Mouse (Mus musculus): ENCODE measurements around the gene Aup1.

Aup1 gene

GRCm38 (mm10) chr6:83031111-83031510 is 23.2 kb upstream of the Aup1 start:
- no peak for DNase-seq (ENCODE audit: low spot score in 2 of 2)

GRCm38 (mm10) chr6:83031921-83032590 is 22.3 kb upstream of the Aup1 start:
- no peak for DNase-seq (ENCODE audit: low spot score in 2 of 2)

- DNase-seq (ENCODE audit: low spot score in 2 of 2) = peak in 1 of 2 experiments; percentile 32
Observed at GRCm38 (mm10) chr6:83032769-83033191, 21.5 kb upstream of the Aup1 start.

DNA sequence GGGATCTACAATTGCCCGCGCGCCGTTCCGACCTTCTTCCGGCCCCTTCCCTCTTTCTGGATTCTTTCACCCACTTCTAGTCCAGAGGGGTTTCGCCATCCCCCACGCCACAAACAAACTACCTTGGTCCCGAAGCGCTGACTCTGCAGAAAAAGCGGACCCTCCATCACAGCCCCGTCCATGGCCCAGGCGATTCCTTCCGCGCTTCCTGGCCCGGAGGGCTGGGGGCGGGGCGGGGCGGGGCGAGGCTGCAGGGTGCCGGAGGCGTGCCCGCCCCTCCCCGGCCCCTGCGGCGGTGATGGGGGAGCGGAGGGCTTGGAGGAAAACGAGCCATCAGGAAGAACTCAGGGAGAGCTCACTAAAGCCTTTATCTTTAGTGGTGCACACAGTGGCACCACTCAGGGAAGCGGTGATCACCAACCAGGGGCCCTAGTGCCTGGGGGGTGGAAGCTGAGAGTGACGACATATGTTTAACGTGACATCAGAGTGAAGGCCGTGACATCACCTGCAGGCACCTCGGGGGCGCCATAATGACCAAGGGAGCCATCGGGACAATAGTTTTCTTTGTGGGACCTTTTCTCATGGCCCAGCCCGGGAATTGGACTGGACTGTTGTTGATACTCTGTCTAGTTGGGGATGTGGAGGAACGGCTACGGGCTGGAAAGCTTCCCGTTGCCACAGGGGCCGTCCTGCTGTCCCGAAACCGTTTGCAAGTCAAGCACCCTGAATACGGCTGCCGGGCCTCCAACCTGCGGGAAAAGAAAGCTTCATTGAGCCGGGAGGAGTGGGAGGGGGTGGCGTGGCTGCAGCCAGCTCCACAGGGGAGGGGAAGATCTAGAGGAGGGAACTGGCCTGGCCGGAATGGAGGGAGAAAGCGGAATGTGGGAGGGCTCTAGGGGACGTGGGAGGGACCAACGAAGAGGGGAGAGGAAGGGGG is 20.8 kb upstream of the Aup1 start, which contains the start of the genes Dok1 and Loxl3:
Gene Dok1 (minus strand): TSS at position 223 of the 937 bp plus-strand sequence.
Gene Loxl3 (plus strand): TSS at position 925 of the 937 bp plus-strand sequence.
- DNase-seq (ENCODE audit: low spot score in 2 of 2) = peak; percentile 60 to 71

- DNase-seq (ENCODE audit: low spot score in 2 of 2) = no peak
Observed at GRCm38 (mm10) chr6:83034463-83035055, 19.8 kb upstream of the Aup1 start.

DNA sequence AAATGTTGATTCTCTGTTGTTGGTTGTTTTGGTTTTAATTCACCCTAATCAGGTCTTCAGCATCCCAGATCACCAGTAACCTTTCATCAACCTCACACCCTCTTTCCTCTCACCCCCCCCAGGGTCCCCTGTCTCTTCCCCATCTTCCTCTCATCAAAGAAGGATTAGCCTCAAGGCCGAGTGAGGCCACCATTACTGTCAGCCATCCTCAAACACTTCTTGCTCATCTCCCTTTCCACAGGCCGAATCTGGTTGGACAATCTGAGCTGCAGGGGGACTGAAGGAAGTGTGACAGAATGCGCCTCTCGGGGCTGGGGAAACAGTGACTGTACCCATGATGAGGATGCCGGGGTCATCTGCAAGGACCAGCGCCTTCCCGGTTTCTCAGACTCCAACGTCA is 17.1 kb upstream of the Aup1 start:
- no peak for DNase-seq (ENCODE audit: low spot score in 2 of 2)

GRCm38 (mm10) chr6:83038496-83039012 is 15.8 kb upstream of the Aup1 start:
- DNase-seq (ENCODE audit: low spot score in 2 of 2) = peak; percentile 87 to 90

GRCm38 (mm10) chr6:83040601-83041000 is 13.7 kb upstream of the Aup1 start:
- DNase-seq (ENCODE audit: low spot score in 2 of 2) = no peak

DNA sequence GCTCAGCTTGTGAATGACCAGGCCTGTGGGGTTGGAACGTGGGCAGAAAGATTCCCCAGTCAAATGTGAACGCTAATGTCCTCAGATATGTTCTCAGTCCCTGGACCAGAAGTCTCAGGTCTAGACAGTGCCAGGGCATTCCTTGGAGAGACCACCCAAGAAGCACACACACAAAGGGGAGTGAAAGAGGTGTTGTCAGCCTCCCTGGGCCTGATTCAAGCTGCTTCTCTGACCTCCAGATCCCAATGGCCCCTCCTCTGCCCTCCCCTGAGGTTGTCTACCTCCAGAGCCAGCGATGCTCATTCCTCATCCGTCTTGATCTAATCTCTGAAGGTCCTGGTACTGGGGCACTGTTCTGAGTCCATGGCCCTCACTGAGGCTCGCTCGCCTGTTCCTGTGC is 10.8 kb upstream of the Aup1 start:
- no peak for DNase-seq (ENCODE audit: low spot score in 2 of 2)

DNA sequence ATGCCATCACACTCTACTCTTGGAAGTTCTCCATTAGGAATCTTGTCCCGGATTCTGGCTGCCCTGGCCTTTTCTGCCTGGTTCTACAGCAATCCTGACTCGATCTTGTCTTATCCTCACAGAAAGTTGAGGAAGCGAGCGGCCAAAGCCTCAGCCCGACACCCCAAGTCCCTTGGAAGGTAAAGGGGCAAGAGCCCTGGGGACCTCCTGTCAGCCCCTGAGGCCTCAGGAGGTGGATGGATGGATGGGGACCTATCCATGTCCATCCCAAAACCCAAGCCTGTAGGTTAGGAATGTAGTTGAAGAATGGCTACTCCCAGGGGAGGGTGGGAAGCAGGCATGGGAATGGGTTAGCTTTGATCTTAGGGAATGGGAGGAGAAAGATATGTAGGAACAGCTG is 10.3 kb upstream of the Aup1 start:
- no peak for DNase-seq (ENCODE audit: low spot score in 2 of 2)

- DNase-seq (ENCODE audit: low spot score in 2 of 2) = no peak
Observed at GRCm38 (mm10) chr6:83044742-83045141, 9.6 kb upstream of the Aup1 start.

- DNase-seq (ENCODE audit: low spot score in 2 of 2) = no peak
Observed at GRCm38 (mm10) chr6:83049367-83049766, 5.0 kb upstream of the Aup1 start.

DNA sequence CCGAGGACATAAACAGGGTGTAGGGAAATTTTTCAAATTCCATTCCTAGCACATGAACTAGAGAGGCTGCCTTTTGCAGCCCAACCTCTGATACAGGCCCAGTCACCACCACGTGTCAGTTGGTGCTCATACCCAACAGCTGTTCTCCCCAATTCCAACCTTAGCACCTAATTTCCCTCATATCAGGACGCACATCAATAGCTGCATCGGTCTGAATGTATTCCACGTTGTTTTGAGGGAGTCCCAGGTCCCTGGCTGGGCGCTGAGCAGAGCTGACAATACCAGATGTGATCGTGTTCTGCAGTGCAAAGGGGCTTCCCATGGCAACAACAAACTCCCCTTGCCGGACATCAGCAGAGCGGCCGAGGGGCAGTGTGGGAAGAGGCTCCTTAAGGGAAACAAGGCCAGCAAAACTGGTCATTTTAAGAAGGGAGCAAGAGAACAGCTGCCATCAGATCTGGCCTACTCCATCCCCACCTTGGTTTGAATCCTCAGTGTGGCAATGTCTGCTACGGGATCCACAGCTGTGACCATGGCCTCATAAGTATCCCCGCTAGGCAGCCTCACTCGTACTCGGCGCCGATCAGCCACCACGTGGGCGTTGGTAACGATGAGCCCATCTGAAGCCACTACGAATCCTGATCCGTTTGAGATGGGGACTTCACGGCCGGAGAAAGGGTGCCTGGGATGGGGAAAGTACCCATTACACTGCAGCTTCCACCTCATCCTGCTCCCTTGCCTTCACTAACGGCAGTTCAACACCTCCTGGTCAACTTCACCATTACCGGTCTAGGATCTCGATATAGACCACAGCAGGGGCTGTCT is 973 bp upstream of the Aup1 start:
- DNase-seq (ENCODE audit: low spot score in 2 of 2) = peak; percentile 71 to 72

DNA sequence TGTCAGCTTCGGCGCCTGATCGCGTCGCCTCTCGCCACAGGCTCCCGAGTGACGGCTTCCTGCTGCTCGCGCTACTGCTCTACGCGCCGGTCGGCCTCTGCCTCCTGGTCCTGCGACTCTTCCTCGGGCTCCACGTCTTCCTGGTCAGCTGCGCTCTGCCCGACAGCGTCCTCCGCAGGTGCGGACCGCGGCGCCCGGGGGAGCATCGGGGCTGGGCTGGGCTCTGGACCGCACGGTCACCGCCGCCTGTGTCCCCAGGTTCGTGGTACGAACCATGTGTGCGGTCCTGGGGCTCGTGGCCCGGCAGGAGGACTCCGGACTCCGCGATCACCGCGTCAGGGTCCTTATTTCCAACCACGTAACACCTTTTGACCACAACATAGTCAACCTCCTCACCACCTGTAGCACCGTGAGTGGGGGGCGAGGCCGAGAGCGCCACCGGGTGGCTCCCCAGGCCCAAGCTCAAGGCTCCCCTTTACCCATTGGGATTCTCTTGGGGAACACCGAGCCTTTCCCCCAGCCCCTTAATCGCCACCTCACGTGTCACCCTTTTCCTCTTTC is 630 bp downstream of the Aup1 start, which contains the start of gene Htra2:
Gene Htra2 (minus strand): TSS at position 403 of the 561 bp plus-strand sequence.
- DNase-seq (ENCODE audit: low spot score in 2 of 2) = peak in 1 of 2 experiments; percentile 54

GRCm38 (mm10) chr6:83057790-83058189 is 3.5 kb downstream of the Aup1 start, which contains the start of gene Dqx1:
TSS of gene Dqx1 (plus strand) at chr6:83057844.
- no peak for DNase-seq (ENCODE audit: low spot score in 2 of 2)

- no peak for DNase-seq (ENCODE audit: low spot score in 2 of 2)
Observed at GRCm38 (mm10) chr6:83058725-83059124, 4.4 kb downstream of the Aup1 start.

DNA sequence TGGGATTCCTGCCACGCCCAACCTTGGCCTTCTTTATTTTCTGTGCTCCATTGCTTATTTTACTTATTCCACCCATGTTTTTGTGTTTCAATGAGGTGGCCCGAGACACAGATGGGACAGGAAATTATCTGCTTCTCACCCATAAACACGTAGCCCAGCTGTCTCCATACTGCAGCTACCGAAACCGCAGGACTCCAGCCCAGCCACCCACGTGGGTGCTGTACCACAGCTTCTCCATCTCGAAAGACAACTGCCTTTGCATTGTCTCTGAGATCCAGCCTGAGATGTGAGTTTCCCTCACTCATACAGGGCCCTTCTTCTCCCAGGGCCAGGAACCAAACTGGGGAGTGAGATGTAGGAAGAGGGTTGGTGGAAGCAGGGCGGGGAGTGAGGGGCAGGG is 11.7 kb downstream of the Aup1 start:
- DNase-seq (ENCODE audit: low spot score in 2 of 2) = no peak

DNA sequence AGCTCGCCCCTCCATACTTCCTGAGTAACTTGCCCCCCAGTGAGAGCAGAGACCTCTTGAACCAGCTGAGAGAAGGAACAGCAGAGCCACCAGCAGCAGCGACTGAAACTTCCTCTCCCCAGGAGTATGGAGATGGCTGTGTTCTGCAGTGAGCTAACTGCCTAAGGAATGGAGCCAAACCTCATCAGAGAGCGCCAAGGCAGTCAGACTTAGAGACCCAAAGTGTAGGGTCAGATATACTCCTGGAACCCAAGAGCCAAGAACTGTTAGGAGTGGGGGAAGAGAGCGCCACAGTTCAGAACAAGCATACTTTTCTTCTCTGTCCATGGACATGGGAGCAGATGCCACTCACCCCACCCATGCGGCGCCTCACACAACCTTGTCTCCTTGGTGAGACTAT is 12.1 kb downstream of the Aup1 start:
- no peak for DNase-seq (ENCODE audit: low spot score in 2 of 2)

- DNase-seq (ENCODE audit: low spot score in 2 of 2) = no peak
Observed at GRCm38 (mm10) chr6:83068221-83068620, 13.9 kb downstream of the Aup1 start.

GRCm38 (mm10) chr6:83068706-83069487 is 14.6 kb downstream of the Aup1 start:
- no peak for DNase-seq (ENCODE audit: low spot score in 2 of 2)

Measured in right cerebral cortex, postnatal 10 days (tissue).